ENCODE assay signal across 27 mouse cellular contexts in genomic region chr6:148578281-148578680, GRCm38 (mm10).
A peak's percentile ranks its signal among the peaks of the same experiment; 100 is the strongest.
DNase-seq lines count a peak whose midpoint lies in the region; ATAC-seq and TF ChIP-seq lines count a peak whose summit lies in the region.
"Had no signal": no experiment of that assay in that cellular context is flagged by ENCODE, and none has a peak within 500 bp of the region (broad histone marks: within the 10 kb centered on the region; RNA-seq: fewer than 3 reads in every experiment).

No protein-coding gene starts in this region.

- WGBS in forebrain, embryonic 13.5 days, result 61% methylated on average over 3 of the region's 3 CpGs
- WGBS in forebrain, embryonic 10.5 days, result 90% methylated on average over 3 of the region's 3 CpGs
- 58% methylated on average over 3 of the region's 3 CpGs for WGBS in kidney, embryonic 16.5 days
- 52% methylated on average over 3 of the region's 3 CpGs for WGBS in lung, postnatal 0 days
- WGBS in forebrain, embryonic 16.5 days, result 37% methylated on average over 3 of the region's 3 CpGs

- no peak overlapping the region for H3K9ac ChIP-seq in forebrain, embryonic 13.5 days
- H3K9ac ChIP-seq in kidney, embryonic 16.5 days (replicated peaks; ENCODE audit: low read length), result no peak overlapping the region
- no peak overlapping the region for H3K9ac ChIP-seq in lung, postnatal 0 days (replicated peaks; ENCODE audit: low read depth)
- H3K9ac ChIP-seq in forebrain, embryonic 16.5 days (replicated peaks; ENCODE audit: low read depth, low read length), result no peak overlapping the region
- H3K9ac ChIP-seq: embryonic facial prominence, embryonic 12.5 days; heart, embryonic 15.5 days; limb, embryonic 15.5 days; liver, embryonic 13.5 days; midbrain, embryonic 15.5 days; neural tube, embryonic 13.5 days had no signal

- H3K27ac ChIP-seq in forebrain, embryonic 13.5 days, result no peak overlapping the region
- no peak overlapping the region for H3K27ac ChIP-seq in forebrain, embryonic 10.5 days
- peak overlapping the region; percentile 4 for H3K27ac ChIP-seq in kidney, embryonic 16.5 days (ENCODE audit: low read length)
- no peak overlapping the region for H3K27ac ChIP-seq in lung, postnatal 0 days (ENCODE audit: low read length)
- H3K27ac ChIP-seq in forebrain, embryonic 16.5 days (ENCODE audit: low read length), result peak overlapping the region; percentile 8; the same call in 1 of the 2 replicates
- H3K27ac ChIP-seq: embryonic facial prominence, embryonic 12.5 days; heart, embryonic 10.5 days; heart, embryonic 15.5 days; limb, embryonic 10.5 days; limb, embryonic 15.5 days; liver, embryonic 13.5 days; midbrain, embryonic 10.5 days; midbrain, embryonic 15.5 days had no signal

- H3K36me3 ChIP-seq in forebrain, embryonic 13.5 days (ENCODE audit: poor library complexity, severe bottlenecking), result no peaks in the 10 kb centered on the region
- no peaks in the 10 kb centered on the region for H3K36me3 ChIP-seq in forebrain, embryonic 10.5 days (replicated peaks)
- no peaks in the 10 kb centered on the region for H3K36me3 ChIP-seq in kidney, embryonic 16.5 days (ENCODE audit: insufficient read depth, low read length)
- no peaks in the 10 kb centered on the region for H3K36me3 ChIP-seq in lung, postnatal 0 days (ENCODE audit: insufficient read depth, low read length)
- H3K36me3 ChIP-seq in forebrain, embryonic 16.5 days (ENCODE audit: control insufficient read depth, insufficient read depth), result no peaks in the 10 kb centered on the region
- H3K36me3 ChIP-seq: embryonic facial prominence, embryonic 12.5 days; G1E; heart, embryonic 10.5 days; heart, embryonic 15.5 days; limb, embryonic 10.5 days; limb, embryonic 15.5 days; liver, embryonic 13.5 days; midbrain, embryonic 10.5 days; midbrain, embryonic 15.5 days; neural tube, embryonic 13.5 days had no signal

- no peak for TF ChIP-seq CTCF in lung, postnatal 0 days (IDR thresholded peaks at IDR 0.05)

- peak; percentile 55; the same call in 1 of the 2 replicates for ATAC-seq in forebrain, embryonic 13.5 days
- no peak for ATAC-seq in kidney, embryonic 16.5 days (ENCODE audit: low FRiP score, low TSS enrichment)
- ATAC-seq in lung, postnatal 0 days, result no peak
- peak; percentile 66 for ATAC-seq in forebrain, embryonic 16.5 days
- ATAC-seq: intestine, embryonic 16.5 days; midbrain, embryonic 15.5 days had no signal

- no peak overlapping the region for H3K4me2 ChIP-seq in forebrain, embryonic 13.5 days
- H3K4me2 ChIP-seq in kidney, embryonic 16.5 days (replicated peaks; ENCODE audit: low read depth, low read length), result no peak overlapping the region
- peak overlapping the region; percentile 11; the same call in 1 of the 2 replicates for H3K4me2 ChIP-seq in lung, postnatal 0 days (replicated peaks; ENCODE audit: low read depth, low read length)
- no peak overlapping the region for H3K4me2 ChIP-seq in forebrain, embryonic 16.5 days (ENCODE audit: low read length)
- H3K4me2 ChIP-seq: embryonic facial prominence, embryonic 12.5 days; heart, embryonic 15.5 days; limb, embryonic 15.5 days; liver, embryonic 13.5 days; midbrain, embryonic 15.5 days; neural tube, embryonic 13.5 days had no signal

- no peak overlapping the region for H3K4me3 ChIP-seq in forebrain, embryonic 13.5 days
- no peak overlapping the region for H3K4me3 ChIP-seq in forebrain, embryonic 10.5 days
- no peak overlapping the region for H3K4me3 ChIP-seq in kidney, embryonic 16.5 days (ENCODE audit: low read length)
- no peak overlapping the region for H3K4me3 ChIP-seq in lung, postnatal 0 days (ENCODE audit: low read depth, low read length)
- H3K4me3 ChIP-seq in forebrain, embryonic 16.5 days (replicated peaks; ENCODE audit: low read length), result no peak overlapping the region
- H3K4me3 ChIP-seq: embryonic facial prominence, embryonic 12.5 days; heart, embryonic 10.5 days; heart, embryonic 15.5 days; limb, embryonic 10.5 days; limb, embryonic 15.5 days; liver, embryonic 13.5 days; midbrain, embryonic 10.5 days; midbrain, embryonic 15.5 days; myocyte; neural tube, embryonic 13.5 days had no signal

- no peaks in the 10 kb centered on the region for H3K9me3 ChIP-seq in forebrain, embryonic 13.5 days (replicated peaks)
- H3K9me3 ChIP-seq in forebrain, embryonic 10.5 days, result no peaks in the 10 kb centered on the region
- H3K9me3 ChIP-seq in kidney, embryonic 16.5 days (ENCODE audit: low read length), result no peaks in the 10 kb centered on the region
- H3K9me3 ChIP-seq in lung, postnatal 0 days (ENCODE audit: low read length), result no peaks in the 10 kb centered on the region; the same call in 1 of the 2 replicates
- no peaks in the 10 kb centered on the region for H3K9me3 ChIP-seq in forebrain, embryonic 16.5 days (ENCODE audit: control insufficient read depth, low read length)
- H3K9me3 ChIP-seq: embryonic facial prominence, embryonic 12.5 days; G1E; heart, embryonic 10.5 days; heart, embryonic 15.5 days; limb, embryonic 10.5 days; limb, embryonic 15.5 days; liver, embryonic 13.5 days; midbrain, embryonic 10.5 days; midbrain, embryonic 15.5 days had no signal

- H3K27me3 ChIP-seq in forebrain, embryonic 13.5 days, result no peaks in the 10 kb centered on the region
- no peaks in the 10 kb centered on the region for H3K27me3 ChIP-seq in forebrain, embryonic 10.5 days (ENCODE audit: poor library complexity, severe bottlenecking)
- no peaks in the 10 kb centered on the region for H3K27me3 ChIP-seq in kidney, embryonic 16.5 days (ENCODE audit: insufficient read depth, low read length)
- no peaks in the 10 kb centered on the region for H3K27me3 ChIP-seq in lung, postnatal 0 days (replicated peaks; ENCODE audit: insufficient read depth, low read length)
- no peaks in the 10 kb centered on the region for H3K27me3 ChIP-seq in forebrain, embryonic 16.5 days (replicated peaks; ENCODE audit: control insufficient read depth, insufficient read depth, low read length)
- H3K27me3 ChIP-seq: embryonic facial prominence, embryonic 12.5 days; heart, embryonic 15.5 days; limb, embryonic 15.5 days; liver, embryonic 13.5 days; midbrain, embryonic 15.5 days; neural tube, embryonic 13.5 days had no signal

- no peak for TF ChIP-seq EP300 in lung, postnatal 0 days (IDR thresholded peaks at IDR 0.05)

- DNase-seq in forebrain, embryonic 10.5 days (ENCODE audit: extremely low spot score, low spot score), result no peak
- DNase-seq in kidney, postnatal 10 days, result no peak
- no peak for DNase-seq in lung, postnatal 0 days (ENCODE audit: low spot score)
- no peak for DNase-seq in lung, postnatal 25 days (ENCODE audit: low spot score)
- DNase-seq in cerebellum, postnatal 25 days, result no peak
- DNase-seq: adrenal gland, adult 8-10 months; cerebellum, adult 8-10 months; cerebellum, postnatal 36 days; gastrocnemius, postnatal 14 days; kidney, adult 9 months; liver, embryonic 13.5 days; lung, postnatal 14 days; thymus, postnatal 14 days had no signal

- peaks cover 4% of the 10 kb centered on the region; the same call in 1 of the 2 replicates for H3K4me1 ChIP-seq in forebrain, embryonic 13.5 days
- H3K4me1 ChIP-seq in forebrain, embryonic 10.5 days, result no peaks in the 10 kb centered on the region
- no peaks in the 10 kb centered on the region for H3K4me1 ChIP-seq in kidney, embryonic 16.5 days (ENCODE audit: insufficient read depth, low read length)
- no peaks in the 10 kb centered on the region for H3K4me1 ChIP-seq in lung, postnatal 0 days (ENCODE audit: insufficient read depth, low read depth, low read length)
- H3K4me1 ChIP-seq in forebrain, embryonic 16.5 days (replicated peaks; ENCODE audit: control insufficient read depth, insufficient read depth, low read length), result peaks cover 2% of the 10 kb centered on the region; the same call in 1 of the 2 replicates
- H3K4me1 ChIP-seq: heart, embryonic 10.5 days; heart, embryonic 15.5 days; limb, embryonic 10.5 days; limb, embryonic 15.5 days; liver, embryonic 13.5 days; midbrain, embryonic 10.5 days; midbrain, embryonic 15.5 days had no signal

Comparison
In these comparisons a context has a peak if more than half of its experiments do, and no peak if none do; other contexts are left out.
1. H3K27ac ChIP-seq: peak in kidney, embryonic 16.5 days (single experiment) and forebrain, embryonic 16.5 days (single experiment); none in forebrain, embryonic 13.5 days (single experiment), forebrain, embryonic 10.5 days (single experiment) and lung, postnatal 0 days (single experiment).
2. ATAC-seq: peak in forebrain, embryonic 13.5 days (single experiment) and forebrain, embryonic 16.5 days (single experiment); none in kidney, embryonic 16.5 days (single experiment) and lung, postnatal 0 days (single experiment).